Mouse (Mus musculus) heart, embryonic 12.5 days (tissue): ENCODE data around the gene Eef1g. TPM values are rescaled to one million over a fixed set of nuclear protein-coding genes. Genes with fewer than 3 reads are reported as not detected.

Experiments used
- ATAC-seq: fragments of 200-750 bp; cut with Nextera tagmentation; 2 replicates; pipeline ENCODE4 v1.8.0; 2017; ENCODE audit warnings: moderate TSS enrichment, moderate library complexity; ENCODE audit not compliant: insufficient number of reproducible peaks, low FRiP score
- H3K27ac ChIP-seq: fragments of 300-500 bp; sonication (generic); 2 replicates; pipeline ENCODE4 v1.5.1; 2016; ENCODE audit warnings: mild to moderate bottlenecking, moderate library complexity; ENCODE audit not compliant: poor library complexity, severe bottlenecking
- H3K27me3 ChIP-seq: fragments of 300-500 bp; sonication (generic); replicated peaks from 2 replicates; pipeline ENCODE4 v1.6.1; 2016; ENCODE audit warnings: mild to moderate bottlenecking, moderate library complexity
- H3K36me3 ChIP-seq: fragments of 300-500 bp; sonication (generic); 2 replicates; pipeline ENCODE4 v1.6.1; 2016; ENCODE audit warnings: mild to moderate bottlenecking, moderate library complexity
- H3K4me1 ChIP-seq: fragments of 300-500 bp; sonication (generic); replicated peaks from 2 replicates; pipeline ENCODE4 v1.6.1; 2016; ENCODE audit warnings: mild to moderate bottlenecking
- H3K4me2 ChIP-seq: fragments of 300-500 bp; sonication (generic); 2 replicates; pipeline ENCODE4 v1.6.1; 2016; ENCODE audit warnings: mild to moderate bottlenecking, moderate library complexity
- H3K4me3 ChIP-seq: fragments of 300-500 bp; sonication (generic); 2 replicates; pipeline ENCODE4 v1.5.1; 2016; ENCODE audit warnings: mild to moderate bottlenecking
- H3K9ac ChIP-seq: fragments of 300-500 bp; sonication (generic); 2 replicates; pipeline ENCODE4 v1.6.1; 2016; ENCODE audit warnings: mild to moderate bottlenecking, moderate library complexity
- H3K9me3 ChIP-seq: fragments of 300-500 bp; sonication (generic); replicated peaks from 2 replicates; pipeline ENCODE4 v1.6.1; 2016; ENCODE audit warnings: mild to moderate bottlenecking, moderate library complexity
- WGBS: fragments of 180-500 bp; shearing (Covaris S2); methylation state at CpG from one replicate; pipeline ENCODE4 v1.1.7; 2016; 5-methylcytosine and 5-hydroxymethylcytosine counted together
- polyA plus RNA-seq: library from polyadenylated mRNA; unstranded; fragments of >200 nt; fragmentation: Nextera tagmentation; extraction: Ambion mirVana; gene quantifications from 2 replicates; pipeline ENCODE4 v1.2.1, GENCODE M21; 2016

The Eef1g gene
- polyA plus RNA-seq, 1 experiment from 2014 or later, result 281 TPM

GRCm38 (mm10) chr19:8987816-8988215 lies 21.0 kb downstream of the Eef1g start:
- H3K4me2 ChIP-seq, result peak overlapping the region; percentile 71
- H3K9me3 ChIP-seq, result no peaks in the 10 kb centered on the region
- H3K36me3 ChIP-seq, result no peaks in the 10 kb centered on the region
- peak overlapping the region; percentile 95 for H3K27ac ChIP-seq
- ATAC-seq, result peak; percentile 15; the same call in 1 of the 2 replicates
- peaks cover 84% of the 10 kb centered on the region for H3K4me1 ChIP-seq
- H3K9ac ChIP-seq, result no peak overlapping the region; the same call in 1 of the 2 replicates
- 20% methylated on average over 2 of the region's 2 CpGs for WGBS
- no peak overlapping the region for H3K4me3 ChIP-seq
- H3K27me3 ChIP-seq, result no peaks in the 10 kb centered on the region

DNA sequence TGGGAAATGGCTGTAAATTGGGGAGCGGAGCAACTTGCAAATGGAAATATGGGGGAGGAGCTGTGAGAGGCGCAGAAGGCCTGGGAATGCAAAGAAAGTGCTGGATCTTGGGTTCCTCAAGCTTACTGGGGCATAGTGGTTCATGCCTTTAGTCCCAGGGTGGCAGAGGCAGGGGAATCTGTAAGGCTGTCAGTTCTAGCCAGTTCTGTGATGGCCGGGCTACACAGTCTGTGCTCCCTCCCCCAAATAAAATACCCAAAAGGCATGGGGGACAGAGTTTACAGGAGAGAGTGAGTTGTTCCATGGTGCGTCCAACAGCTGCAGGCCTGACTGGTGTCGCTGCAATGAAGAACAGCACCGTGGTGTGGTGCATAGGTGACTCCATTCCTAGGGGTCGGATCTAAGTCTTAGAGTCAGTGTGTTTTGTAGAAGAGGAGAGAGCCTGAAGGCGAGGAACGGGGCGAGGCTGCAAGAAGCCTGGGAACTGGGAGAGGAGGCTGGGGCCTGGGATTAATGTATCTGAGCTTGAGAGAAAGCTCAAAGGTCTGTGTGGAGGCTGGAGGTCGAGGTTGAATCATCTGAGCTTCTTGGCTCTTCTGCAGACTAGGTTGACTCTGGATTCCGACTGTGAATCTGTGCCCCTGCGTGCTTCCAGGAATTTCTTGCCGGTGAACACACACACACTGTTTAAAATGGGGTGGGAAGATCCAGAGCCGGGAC lies 21.7 kb downstream of the Eef1g start:
- peaks cover 84% of the 10 kb centered on the region for H3K4me1 ChIP-seq
- ATAC-seq, result no peak
- peak overlapping the region; percentile 95 for H3K27ac ChIP-seq
- peak overlapping the region; percentile 71 for H3K4me2 ChIP-seq
- no peaks in the 10 kb centered on the region for H3K27me3 ChIP-seq
- H3K36me3 ChIP-seq, result no peaks in the 10 kb centered on the region
- H3K9ac ChIP-seq, result peak overlapping the region; percentile 97
- peak overlapping the region; percentile 90 for H3K4me3 ChIP-seq
- WGBS, result 19% methylated on average over 15 of the region's 15 CpGs
- H3K9me3 ChIP-seq, result no peaks in the 10 kb centered on the region

- Histone ChIP-seq H3K27ac (peak within 1 kb of the TSS; percentile 95), H3K4me3 (peak within 1 kb of the TSS; percentile 90), H3K36me3 (no peaks in the 10 kb centered on the region), H3K9me3 (no peaks in the 10 kb centered on the region), H3K27me3 (no peaks in the 10 kb centered on the region), H3K4me2 (peak within 1 kb of the TSS; percentile 71), H3K9ac (peak within 1 kb of the TSS; percentile 97), H3K4me1 (peaks cover 80% of the 10 kb centered on the region)
- peak; percentile 75 for ATAC-seq
- under 1% methylated on average over 37 of the region's 42 CpGs for WGBS
Measured at GRCm38 (mm10) chr19:8989066-8989566, 22.3 kb downstream of the Eef1g start, which contains the start of gene Ahnak. Gene Ahnak, plus strand, starts transcription at chr19:8989284.

DNA sequence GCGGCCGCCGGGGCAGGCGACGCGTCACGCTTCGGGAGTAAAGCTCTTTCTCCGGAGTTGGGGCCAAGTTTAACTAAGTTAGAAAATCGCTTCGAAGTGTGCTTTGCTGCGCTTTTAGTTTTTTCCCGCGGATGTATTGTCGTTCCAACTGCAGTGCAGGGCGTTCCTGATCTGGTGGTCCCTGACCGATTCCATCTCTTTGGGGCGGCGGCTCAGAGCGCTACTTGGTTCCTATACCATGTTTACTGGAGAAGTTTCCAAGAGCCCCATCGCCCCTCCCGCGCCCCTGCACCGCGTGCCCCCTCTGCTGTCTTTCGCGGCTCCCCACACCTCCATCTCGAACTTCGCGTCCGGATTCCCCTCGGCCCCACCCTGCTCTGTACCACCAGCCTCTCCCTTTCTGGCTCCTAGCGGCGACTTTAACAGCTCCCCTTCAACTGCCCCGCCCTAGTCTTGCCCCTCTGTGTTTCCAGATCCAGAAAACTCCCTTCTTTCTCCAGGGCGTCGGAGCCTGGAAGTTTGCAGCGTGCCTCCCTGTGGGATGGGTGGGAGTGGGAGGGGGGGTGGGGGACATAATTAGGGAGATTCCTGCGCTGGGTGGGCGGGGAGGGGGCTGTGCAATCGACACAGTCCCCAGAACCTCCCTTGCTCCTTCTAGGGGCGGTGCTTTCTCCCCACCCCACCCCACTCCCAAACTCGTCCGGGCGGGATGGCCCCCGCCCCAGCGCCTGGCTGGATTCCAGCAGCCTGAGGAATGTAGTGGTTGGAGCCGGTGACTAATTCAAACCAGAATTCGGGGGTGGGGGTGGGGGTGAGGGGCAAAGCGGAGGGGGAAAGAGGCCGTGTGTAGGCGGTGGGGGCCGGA lies 23.0 kb downstream of the Eef1g start:
- peak; percentile 74 for ATAC-seq
- H3K36me3 ChIP-seq, result no peaks in the 10 kb centered on the region
- WGBS, result under 1% methylated on average over 53 of the region's 53 CpGs

DNA sequence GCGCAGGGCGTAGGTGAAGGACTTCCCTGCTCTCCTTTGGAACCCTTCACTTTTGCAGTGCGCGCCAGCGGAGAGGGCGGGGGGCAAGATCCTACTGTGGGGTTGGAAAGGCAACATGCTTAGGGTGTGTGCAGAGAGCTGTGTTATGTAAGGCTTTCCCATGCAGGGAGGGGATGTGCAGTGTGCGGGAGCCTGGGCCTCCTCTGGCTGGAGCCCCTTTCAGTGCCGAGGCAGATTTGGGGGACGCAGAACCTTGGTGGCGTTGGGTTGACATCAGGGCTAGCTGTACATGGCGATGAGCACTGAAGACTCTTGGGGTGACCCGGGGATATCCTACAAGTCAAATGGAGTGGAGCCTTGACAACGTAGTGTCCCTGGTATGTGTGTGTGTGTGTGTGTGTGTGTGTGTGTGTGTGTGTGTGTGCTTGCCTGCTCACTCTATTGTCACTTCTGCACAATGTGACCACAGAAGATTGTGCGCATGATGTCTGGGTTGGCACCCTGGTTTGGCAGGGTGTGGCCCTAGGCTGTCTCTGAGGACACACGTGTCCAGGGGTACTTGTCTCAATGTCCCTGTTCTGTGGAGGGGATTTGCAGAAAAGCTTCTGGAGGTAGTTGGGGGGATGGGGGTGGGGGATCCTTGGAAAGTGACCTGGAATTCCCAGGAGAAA lies 23.7 kb downstream of the Eef1g start:
- Histone ChIP-seq H3K4me1 (peaks cover 79% of the 10 kb centered on the region), H3K27me3 (no peaks in the 10 kb centered on the region), H3K9ac (peak overlapping the region; percentile 97), H3K4me2 (peak overlapping the region; percentile 71), H3K27ac (peak overlapping the region; percentile 95), H3K36me3 (no peaks in the 10 kb centered on the region), H3K4me3 (peak overlapping the region; percentile 90), H3K9me3 (no peaks in the 10 kb centered on the region)
- peak; percentile 38 for ATAC-seq
- WGBS, result 11% methylated on average over 15 of the region's 15 CpGs

More for the DNA sequence above, 23.0 kb downstream of the Eef1g start:
- H3K4me1 ChIP-seq, result peaks cover 79% of the 10 kb centered on the region
- H3K27me3 ChIP-seq, result no peaks in the 10 kb centered on the region
- peak overlapping the region; percentile 97 for H3K9ac ChIP-seq
- no peaks in the 10 kb centered on the region for H3K9me3 ChIP-seq
- peak overlapping the region; percentile 95 for H3K27ac ChIP-seq
- H3K4me2 ChIP-seq, result peak overlapping the region; percentile 71
- peak overlapping the region; percentile 90 for H3K4me3 ChIP-seq

DNA sequence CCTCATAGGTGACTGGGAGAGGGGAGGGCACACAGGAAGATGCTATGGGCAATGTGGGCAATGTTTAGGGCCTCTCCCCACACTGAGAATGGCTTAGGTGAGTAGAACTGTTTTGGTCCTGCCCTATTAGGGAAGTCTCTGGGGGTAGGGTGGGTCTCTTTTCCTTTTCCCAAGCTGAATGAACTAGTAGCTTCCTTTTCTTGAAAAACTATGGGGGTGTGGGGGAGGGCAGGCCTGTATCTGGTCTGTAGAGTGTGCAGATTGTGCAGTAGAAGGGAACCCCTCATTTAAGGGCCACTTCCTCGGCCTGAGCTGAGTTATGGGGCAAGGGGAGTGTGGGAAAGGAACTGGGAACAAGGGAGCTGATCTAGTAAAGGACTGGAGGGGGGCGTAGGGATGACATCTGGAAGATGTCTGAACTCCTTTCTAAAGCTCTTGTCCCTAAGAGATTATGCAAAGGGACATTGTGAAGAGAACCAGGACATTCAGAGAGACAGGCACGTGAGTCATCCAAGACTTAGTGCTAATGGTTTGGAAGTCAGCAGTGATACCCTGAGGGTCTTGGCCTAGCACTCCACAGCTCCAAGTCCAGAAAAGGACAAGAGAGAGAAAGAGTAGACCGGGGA lies 24.5 kb downstream of the Eef1g start:
- Histone ChIP-seq H3K36me3 (no peaks in the 10 kb centered on the region), H3K27me3 (no peaks in the 10 kb centered on the region), H3K9ac (peak overlapping the region; percentile 97), H3K4me3 (peak overlapping the region; percentile 90), H3K4me2 (peak overlapping the region; percentile 71), H3K27ac (peak overlapping the region; percentile 95), H3K9me3 (no peaks in the 10 kb centered on the region), H3K4me1 (peaks cover 78% of the 10 kb centered on the region)
- 39% methylated on average over 4 of the region's 4 CpGs for WGBS
- ATAC-seq, result no peak

DNA sequence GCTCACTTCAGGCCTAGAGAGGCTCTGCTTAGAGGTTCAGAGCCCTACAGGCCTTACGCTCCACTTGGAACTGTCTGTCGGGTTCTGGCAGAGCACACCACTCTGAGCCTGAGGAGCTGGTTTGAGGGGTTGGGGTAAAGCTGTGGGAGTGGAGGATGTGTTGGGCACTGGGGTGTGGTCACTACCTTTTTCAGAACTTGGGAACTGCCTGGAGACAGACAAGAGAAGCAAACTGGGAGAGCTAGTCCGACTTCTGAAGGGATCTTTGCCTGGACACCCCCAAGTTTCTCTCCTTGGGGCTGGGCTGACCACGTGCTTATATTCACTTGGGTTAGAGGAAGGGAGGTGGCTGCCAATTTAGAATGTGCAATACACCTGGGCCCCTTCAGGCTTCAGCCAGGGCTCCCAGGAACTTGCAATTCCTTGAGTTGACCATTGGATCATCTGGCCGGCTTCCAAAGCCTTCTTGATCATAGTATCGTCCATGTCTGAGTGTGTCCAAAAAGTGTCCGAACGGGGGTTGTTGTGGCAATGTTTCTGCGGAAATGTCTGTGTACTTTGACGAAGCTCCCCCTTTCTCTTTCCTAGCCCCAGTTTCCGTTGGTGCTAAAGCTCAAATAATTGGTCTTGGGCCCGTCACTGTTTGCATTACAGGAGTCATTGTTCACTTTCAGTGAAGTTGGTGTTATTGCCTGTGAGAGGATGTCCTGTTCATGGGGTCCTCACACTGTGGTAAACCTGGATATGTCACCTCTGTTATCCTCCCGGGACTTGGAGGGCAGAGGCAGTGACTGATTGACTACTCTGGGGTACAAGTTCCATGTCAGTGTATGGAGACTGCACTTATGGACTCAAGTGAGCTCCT lies 25.3 kb downstream of the Eef1g start:
- 66% methylated on average over 13 of the region's 13 CpGs for WGBS
- Histone ChIP-seq H3K9ac (peak overlapping the region; percentile 97), H3K36me3 (no peaks in the 10 kb centered on the region), H3K4me1 (peaks cover 80% of the 10 kb centered on the region), H3K9me3 (no peaks in the 10 kb centered on the region), H3K27ac (peak overlapping the region; percentile 95), H3K4me2 (peak overlapping the region; percentile 71), H3K27me3 (no peaks in the 10 kb centered on the region), H3K4me3 (peak overlapping the region; percentile 90)
- no peak for ATAC-seq

- H3K9me3 ChIP-seq, result no peaks in the 10 kb centered on the region
- peak; percentile 29 for ATAC-seq
- peak overlapping the region; percentile 71 for H3K4me2 ChIP-seq
- H3K27me3 ChIP-seq, result no peaks in the 10 kb centered on the region
- H3K36me3 ChIP-seq, result no peaks in the 10 kb centered on the region
- peak overlapping the region; percentile 97 for H3K9ac ChIP-seq
- H3K4me1 ChIP-seq, result peaks cover 80% of the 10 kb centered on the region
- H3K27ac ChIP-seq, result peak overlapping the region; percentile 95
- 0 out of 2 replicates have a peak overlapping the region, but pooled peaks have one; percentile 90 for H3K4me3 ChIP-seq
- WGBS, result 33% methylated on average over 12 of the region's 12 CpGs
Measured at GRCm38 (mm10) chr19:8992769-8993624, 26.2 kb downstream of the Eef1g start.

- no peak for ATAC-seq
- 74% methylated on average over 2 of the region's 2 CpGs for WGBS
- no peaks in the 10 kb centered on the region for H3K9me3 ChIP-seq
- H3K9ac ChIP-seq, result no peak overlapping the region; the same call in 1 of the 2 replicates
- H3K4me1 ChIP-seq, result peaks cover 80% of the 10 kb centered on the region
- H3K4me3 ChIP-seq, result no peak overlapping the region
- H3K36me3 ChIP-seq, result no peaks in the 10 kb centered on the region
- H3K27me3 ChIP-seq, result no peaks in the 10 kb centered on the region
- peak overlapping the region; percentile 95 for H3K27ac ChIP-seq
- H3K4me2 ChIP-seq, result peak overlapping the region; percentile 71
Measured at GRCm38 (mm10) chr19:8993625-8993912, 26.7 kb downstream of the Eef1g start.
